Mouse (Mus musculus): ENCODE results near the gene Map3k5. TPM values are rescaled to one million over a fixed set of nuclear protein-coding genes. Genes with fewer than 3 reads are reported as not detected.

The Map3k5 gene
- polyA plus RNA-seq, 1 experiment: 2.2 TPM

GRCm38 (mm10) chr10:20170605-20171088, 236.4 kb downstream of the Map3k5 start:
- peak; percentile 96 for DNase-seq (ENCODE audit: low read depth)
- TF ChIP-seq POLR2A (IDR thresholded peaks at IDR 0.05; ENCODE audit: borderline replicate concordance, extremely low read depth, insufficient read depth, insufficient read length, poor library complexity, severe bottlenecking): no peak
- peak; percentile 87 for TF ChIP-seq CTCF (IDR thresholded peaks at IDR 0.05; ENCODE audit: borderline replicate concordance, extremely low read depth, insufficient read depth, insufficient read length)

GRCm38 (mm10) chr10:20171209-20171608, 236.9 kb downstream of the Map3k5 start:
- DNase-seq (ENCODE audit: low read depth): peak; percentile 47
- no peak for TF ChIP-seq POLR2A (IDR thresholded peaks at IDR 0.05; ENCODE audit: borderline replicate concordance, extremely low read depth, insufficient read depth, insufficient read length, poor library complexity, severe bottlenecking)
- TF ChIP-seq CTCF (IDR thresholded peaks at IDR 0.05; ENCODE audit: borderline replicate concordance, extremely low read depth, insufficient read depth, insufficient read length): no peak

GRCm38 (mm10) chr10:20171756-20172155, 237.5 kb downstream of the Map3k5 start:
- DNase-seq (ENCODE audit: low read depth): peak; percentile 18
- TF ChIP-seq POLR2A (IDR thresholded peaks at IDR 0.05; ENCODE audit: borderline replicate concordance, extremely low read depth, insufficient read depth, insufficient read length, poor library complexity, severe bottlenecking) (no peak), CTCF (IDR thresholded peaks at IDR 0.05; ENCODE audit: borderline replicate concordance, extremely low read depth, insufficient read depth, insufficient read length) (no peak)

- TF ChIP-seq POLR2A (IDR thresholded peaks at IDR 0.05; ENCODE audit: borderline replicate concordance, extremely low read depth, insufficient read depth, insufficient read length, poor library complexity, severe bottlenecking) (no peak), CTCF (IDR thresholded peaks at IDR 0.05; ENCODE audit: borderline replicate concordance, extremely low read depth, insufficient read depth, insufficient read length) (no peak)
Measured at GRCm38 (mm10) chr10:20173733-20174132, 239.5 kb downstream of the Map3k5 start.

GRCm38 (mm10) chr10:20176054-20176453, 241.8 kb downstream of the Map3k5 start:
- no peak for TF ChIP-seq CTCF (IDR thresholded peaks at IDR 0.05; ENCODE audit: borderline replicate concordance, extremely low read depth, insufficient read depth, insufficient read length)
- TF ChIP-seq POLR2A (IDR thresholded peaks at IDR 0.05; ENCODE audit: borderline replicate concordance, extremely low read depth, insufficient read depth, insufficient read length, poor library complexity, severe bottlenecking): no peak

More at GRCm38 (mm10) chr10:20173733-20174132, 239.5 kb downstream of the Map3k5 start:
- peak; percentile 13 for DNase-seq (ENCODE audit: low read depth)

GRCm38 (mm10) chr10:20178807-20179605, 244.7 kb downstream of the Map3k5 start:
- TF ChIP-seq CTCF (IDR thresholded peaks at IDR 0.05; ENCODE audit: borderline replicate concordance, extremely low read depth, insufficient read depth, insufficient read length) (no peak), POLR2A (IDR thresholded peaks at IDR 0.05; ENCODE audit: borderline replicate concordance, extremely low read depth, insufficient read depth, insufficient read length, poor library complexity, severe bottlenecking) (no peak)
- DNase-seq (ENCODE audit: low read depth): no peak

More at GRCm38 (mm10) chr10:20176054-20176453, 241.8 kb downstream of the Map3k5 start:
- DNase-seq (ENCODE audit: low read depth): no peak

- no peak for DNase-seq (ENCODE audit: low read depth)
- TF ChIP-seq CTCF (IDR thresholded peaks at IDR 0.05; ENCODE audit: borderline replicate concordance, extremely low read depth, insufficient read depth, insufficient read length) (no peak), POLR2A (IDR thresholded peaks at IDR 0.05; ENCODE audit: borderline replicate concordance, extremely low read depth, insufficient read depth, insufficient read length, poor library complexity, severe bottlenecking) (no peak)
Measured at GRCm38 (mm10) chr10:20181198-20181597, 246.9 kb downstream of the Map3k5 start.

GRCm38 (mm10) chr10:20181680-20182399, 247.6 kb downstream of the Map3k5 start:
- DNase-seq (ENCODE audit: low read depth): peak; percentile 22
- no peak for TF ChIP-seq POLR2A (IDR thresholded peaks at IDR 0.05; ENCODE audit: borderline replicate concordance, extremely low read depth, insufficient read depth, insufficient read length, poor library complexity, severe bottlenecking)

GRCm38 (mm10) chr10:20184326-20184725, 250.1 kb downstream of the Map3k5 start:
- no peak for DNase-seq (ENCODE audit: low read depth)
- no peak for TF ChIP-seq POLR2A (IDR thresholded peaks at IDR 0.05; ENCODE audit: borderline replicate concordance, extremely low read depth, insufficient read depth, insufficient read length, poor library complexity, severe bottlenecking)
- TF ChIP-seq CTCF (IDR thresholded peaks at IDR 0.05; ENCODE audit: borderline replicate concordance, extremely low read depth, insufficient read depth, insufficient read length): no peak

- no peak for TF ChIP-seq POLR2A (IDR thresholded peaks at IDR 0.05; ENCODE audit: borderline replicate concordance, extremely low read depth, insufficient read depth, insufficient read length, poor library complexity, severe bottlenecking)
- TF ChIP-seq CTCF (IDR thresholded peaks at IDR 0.05; ENCODE audit: borderline replicate concordance, extremely low read depth, insufficient read depth, insufficient read length): no peak
Measured at GRCm38 (mm10) chr10:20185264-20185663, 251.0 kb downstream of the Map3k5 start.

GRCm38 (mm10) chr10:20185806-20186205, 251.5 kb downstream of the Map3k5 start:
- no peak for TF ChIP-seq POLR2A (IDR thresholded peaks at IDR 0.05; ENCODE audit: borderline replicate concordance, extremely low read depth, insufficient read depth, insufficient read length, poor library complexity, severe bottlenecking)
- TF ChIP-seq CTCF (IDR thresholded peaks at IDR 0.05; ENCODE audit: borderline replicate concordance, extremely low read depth, insufficient read depth, insufficient read length): no peak
- DNase-seq (ENCODE audit: low read depth): no peak

More at GRCm38 (mm10) chr10:20185264-20185663, 251.0 kb downstream of the Map3k5 start:
- DNase-seq (ENCODE audit: low read depth): no peak
